Mouse (Mus musculus) bone marrow, adult 2 months (tissue): ENCODE data around the gene Dgkb.

Experiments used
- CTCF ChIP-seq: fragments of 200-500 bp; IDR thresholded peaks from 2 replicates; pipeline ENCODE4 v1.5.1; 2011; ENCODE audit warnings: low read length, control low read depth; ENCODE audit not compliant: control insufficient read depth, insufficient read depth
- POLR2A ChIP-seq: fragments of 200-500 bp; IDR thresholded peaks from 2 replicates; pipeline ENCODE4 v1.6.1; 2011; ENCODE audit warnings: low read depth, mild to moderate bottlenecking, control low read depth, low read length, borderline replicate concordance; ENCODE audit not compliant: control insufficient read depth

GRCm38 (mm10) chr12:38123524-38123923 is 306.0 kb downstream of the Dgkb start:
- TF ChIP-seq CTCF (no peak), POLR2A (no peak)
